Mouse (Mus musculus) ES-CJ7 (cell line): ENCODE results near the gene Tmc2.

Experiments
- DNase-seq: peaks from one replicate; pipeline ENCODE4 v3.0.0; 2011; ENCODE audit warnings: low read depth, low spot score

Tmc2 gene

GRCm38 (mm10) chr2:130248226-130248625 lies 53.2 kb downstream of the Tmc2 start:
- DNase-seq = no peak

DNA sequence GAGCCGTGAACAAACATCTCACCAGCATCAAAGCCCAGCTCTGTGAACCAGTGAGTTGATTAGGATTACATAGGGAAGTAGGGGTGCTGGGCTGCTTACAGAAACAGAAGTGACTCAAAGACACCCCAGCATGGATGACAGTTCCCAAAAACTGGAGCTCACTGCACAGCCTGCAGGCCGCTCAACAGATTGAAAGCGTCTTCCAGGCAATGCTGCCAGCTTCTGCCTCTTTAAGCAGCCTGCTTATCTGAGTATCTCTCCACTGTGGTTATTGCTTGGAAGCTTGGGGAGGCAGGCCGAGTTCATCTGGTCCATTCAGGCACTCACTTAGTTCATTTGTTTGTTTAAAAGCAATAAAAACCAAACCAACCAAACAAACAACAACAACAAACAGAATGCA lies 61.8 kb downstream of the Tmc2 start:
- no peak for DNase-seq

DNA sequence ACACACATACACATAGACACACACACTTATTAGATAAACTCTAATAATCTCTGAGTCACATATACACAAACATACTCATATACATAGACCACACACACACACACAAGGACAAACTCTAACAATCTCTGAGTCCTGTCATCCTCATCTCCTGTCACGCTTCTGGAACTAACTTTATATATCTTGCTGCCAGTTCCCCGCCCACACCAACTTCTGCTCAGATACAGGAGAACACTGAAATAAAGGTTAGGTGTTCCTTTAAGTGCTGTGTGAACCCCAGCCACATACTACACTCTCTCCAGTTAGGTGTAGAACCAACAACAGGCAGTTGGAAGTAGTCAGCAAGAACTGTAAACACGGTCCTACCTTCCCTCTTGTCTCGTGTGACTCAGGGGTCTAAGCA lies 65.8 kb downstream of the Tmc2 start:
- no peak for DNase-seq

- no peak for DNase-seq
Observed at GRCm38 (mm10) chr2:130261914-130262313, 66.9 kb downstream of the Tmc2 start.

DNA sequence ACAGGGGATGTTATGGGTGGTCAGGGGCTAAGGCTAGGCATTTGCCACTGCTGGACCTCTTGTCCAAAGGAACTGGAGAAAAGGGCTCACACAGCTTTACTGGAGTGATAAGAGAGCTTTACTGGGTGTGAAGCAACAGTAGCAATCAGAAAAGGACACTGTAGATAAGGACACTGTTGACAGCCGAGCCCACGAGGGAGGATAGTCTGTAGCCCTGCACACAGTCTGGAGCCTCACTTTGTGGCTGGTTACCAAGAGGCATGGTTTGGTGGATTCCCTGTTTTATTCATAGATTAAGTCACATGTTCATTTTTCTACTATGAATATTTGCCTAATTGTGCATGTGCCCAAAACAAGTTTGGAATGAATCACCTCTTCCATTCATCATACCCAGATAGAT lies 67.4 kb downstream of the Tmc2 start:
- no peak for DNase-seq

DNA sequence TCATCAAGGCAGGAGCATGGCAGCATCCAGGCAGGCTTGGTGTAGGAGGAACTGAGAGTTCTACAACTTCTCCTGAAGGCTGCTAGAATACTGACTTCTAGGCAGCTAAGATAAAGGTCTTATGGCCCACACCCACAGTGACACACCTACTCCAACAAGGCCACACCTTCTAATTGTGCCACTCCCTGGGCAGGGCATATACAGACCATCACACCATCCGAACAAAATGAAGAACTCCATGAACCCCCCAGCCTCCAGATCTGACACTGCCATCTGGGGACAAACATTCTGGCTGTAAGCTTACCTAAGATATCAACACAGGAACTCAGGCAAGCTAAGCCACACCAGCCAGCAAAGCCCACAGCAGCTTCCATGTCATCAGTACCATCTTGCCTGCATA lies 70.5 kb downstream of the Tmc2 start:
- DNase-seq = no peak

DNA sequence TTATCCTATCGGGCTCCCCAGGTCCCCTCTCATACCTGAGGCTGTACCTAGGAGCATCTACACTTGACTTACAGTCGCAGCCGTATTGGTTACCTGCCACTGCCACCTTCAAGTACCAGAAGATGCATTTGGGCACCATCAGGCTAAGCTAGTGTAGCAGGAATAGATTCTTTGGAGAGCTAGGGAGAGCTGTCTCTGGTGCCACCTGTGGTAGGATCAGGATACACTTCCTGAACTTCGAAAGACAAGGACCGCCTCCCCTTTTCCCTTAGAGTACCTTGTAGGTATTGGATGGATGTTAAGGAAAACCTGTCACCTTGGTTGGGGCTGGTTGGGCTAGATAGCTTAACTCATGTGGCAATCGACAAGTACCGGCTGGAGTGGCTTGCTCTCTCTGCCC lies 73.1 kb downstream of the Tmc2 start:
- DNase-seq = peak; percentile 55

- no peak for DNase-seq
Observed at GRCm38 (mm10) chr2:130273732-130274131, 78.7 kb downstream of the Tmc2 start.

- peak; percentile 97 for DNase-seq
Observed at GRCm38 (mm10) chr2:130274149-130274861, 79.3 kb downstream of the Tmc2 start, which contains the start of gene Nop56. Gene Nop56 (plus strand): TSS chr2:130274430.

- DNase-seq = no peak
Observed at GRCm38 (mm10) chr2:130274862-130275261, 79.9 kb downstream of the Tmc2 start.

GRCm38 (mm10) chr2:130275649-130276048 lies 80.7 kb downstream of the Tmc2 start:
- DNase-seq = peak; percentile 89

DNA sequence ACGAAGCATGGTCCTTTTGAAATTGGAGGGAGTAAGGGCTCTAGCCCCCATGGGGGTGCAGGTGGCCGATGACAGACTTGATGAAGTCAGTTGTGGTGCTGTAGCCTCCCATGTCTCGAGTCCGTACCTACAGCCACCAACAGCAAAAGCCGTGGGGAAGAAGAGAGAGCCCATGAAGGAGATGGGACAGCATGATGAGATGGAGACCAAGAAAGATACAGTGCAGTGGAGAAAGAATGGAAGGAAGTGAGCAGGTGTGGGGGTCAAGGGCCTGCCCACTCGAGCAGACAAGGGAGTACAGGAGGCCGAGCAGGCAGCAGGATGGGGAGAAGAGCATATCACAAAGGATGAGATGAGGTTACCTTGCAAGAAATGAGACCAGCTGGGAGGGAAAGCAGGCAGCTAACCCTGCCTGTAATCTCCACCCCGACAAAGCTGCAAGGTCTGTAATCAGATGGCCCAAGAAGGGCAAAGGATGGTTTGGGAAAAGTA lies 84.7 kb downstream of the Tmc2 start:
- DNase-seq = peak; percentile 56

DNA sequence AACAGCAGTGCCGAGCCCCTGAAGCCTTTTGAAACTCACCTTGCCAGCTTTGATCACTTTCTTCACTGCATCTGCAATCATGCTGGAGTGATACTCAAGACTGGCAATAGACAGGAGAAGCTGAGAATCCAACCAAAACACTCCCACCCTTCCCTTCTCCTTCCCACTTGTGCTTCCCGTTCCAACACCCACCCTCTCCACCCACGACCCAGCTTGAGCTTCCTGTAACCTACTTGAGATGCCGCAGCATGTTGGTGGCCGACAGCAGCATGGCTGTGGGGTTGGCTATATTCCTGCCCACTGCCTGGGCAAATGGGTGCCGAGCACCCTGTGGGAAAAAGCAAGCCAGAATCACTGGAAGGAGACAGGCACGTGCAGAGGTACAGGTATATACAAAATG lies 85.2 kb downstream of the Tmc2 start:
- DNase-seq = no peak

DNA sequence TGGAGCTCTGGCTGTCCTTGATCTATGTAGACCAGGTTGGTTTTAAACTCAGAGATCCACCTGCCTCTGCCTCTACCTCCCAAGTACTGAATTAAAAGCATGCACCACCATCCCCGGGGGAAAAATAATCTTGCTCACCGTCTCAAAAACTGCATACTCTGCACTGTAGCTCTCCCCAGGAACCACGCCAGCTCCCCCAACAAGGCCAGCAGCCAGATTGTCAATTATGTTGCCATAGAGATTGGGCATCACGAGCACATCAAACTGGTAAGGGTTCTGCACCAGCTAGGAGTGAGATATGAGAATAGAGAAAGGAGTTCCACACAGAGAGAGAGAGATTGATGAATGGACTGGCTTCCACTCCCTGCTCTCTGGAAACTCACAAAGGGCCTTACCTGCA lies 85.8 kb downstream of the Tmc2 start:
- DNase-seq = no peak

GRCm38 (mm10) chr2:130283854-130284654 lies 89.1 kb downstream of the Tmc2 start, which contains the start of gene Idh3b:
Gene Idh3b (minus strand): TSS chr2:130284547.
- peak; percentile 84 for DNase-seq

DNA sequence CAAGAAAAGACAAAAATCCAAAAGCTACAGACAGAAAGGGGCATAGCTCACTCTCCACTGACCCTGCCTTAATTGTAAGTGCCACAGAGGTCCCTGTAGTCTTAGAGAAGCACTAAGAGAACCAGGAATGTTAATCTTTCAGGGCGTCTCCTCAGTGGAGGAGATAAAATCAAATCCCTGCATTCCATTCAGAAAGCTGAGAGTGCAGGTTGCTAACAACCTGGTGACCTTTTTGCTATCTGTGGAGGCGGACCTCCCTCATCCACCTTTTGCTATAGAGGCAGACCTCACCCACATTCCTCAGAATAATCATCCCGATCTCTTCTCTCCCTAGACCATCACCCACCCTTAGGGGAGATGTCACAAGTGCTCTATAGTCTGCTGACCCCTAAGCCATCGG lies 94.1 kb downstream of the Tmc2 start:
- peak; percentile 69 for DNase-seq

GRCm38 (mm10) chr2:130291434-130291833 lies 96.4 kb downstream of the Tmc2 start:
- peak; percentile 90 for DNase-seq

- DNase-seq = no peak
Observed at GRCm38 (mm10) chr2:130293009-130293408, 98.0 kb downstream of the Tmc2 start.

DNA sequence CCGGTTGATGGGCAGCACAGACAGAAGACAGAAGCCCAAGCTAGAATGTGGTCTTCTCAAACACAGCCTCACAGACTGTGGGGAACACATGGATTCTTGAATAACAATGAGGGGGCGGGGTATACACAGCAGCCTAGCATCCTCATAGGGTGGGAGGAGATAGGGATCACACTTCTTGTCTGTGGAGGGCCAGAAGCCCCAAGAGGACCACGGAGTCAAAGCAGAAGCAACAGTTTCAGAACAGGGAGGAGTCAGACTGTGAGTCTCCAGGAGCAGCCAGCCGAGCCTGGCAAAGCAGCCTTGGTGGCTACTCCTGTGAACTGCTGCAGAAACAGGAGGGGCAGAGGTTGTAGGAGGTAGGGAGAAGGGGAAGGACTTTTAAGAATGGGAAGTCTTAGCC lies 98.5 kb downstream of the Tmc2 start:
- DNase-seq = peak; percentile 57

- no peak for DNase-seq
Observed at GRCm38 (mm10) chr2:130294218-130294935, 99.4 kb downstream of the Tmc2 start.

DNA sequence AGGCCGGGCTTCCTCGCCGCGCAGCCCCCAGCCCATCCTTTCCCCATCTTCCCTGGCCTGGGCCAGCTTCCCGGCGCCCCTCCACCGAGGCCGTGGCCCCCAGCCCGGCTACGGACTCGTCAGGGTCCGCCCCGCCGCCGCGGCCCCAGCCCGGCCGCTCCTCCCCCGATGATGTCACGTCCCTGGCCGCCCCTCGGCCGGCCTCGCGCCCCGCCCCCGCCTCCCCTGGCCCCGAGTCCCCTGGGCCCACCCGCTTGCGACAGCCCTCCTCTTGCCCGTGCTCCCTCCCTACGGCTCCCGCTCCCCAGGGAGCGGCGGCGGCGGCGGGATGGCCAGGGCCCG lies 99.9 kb downstream of the Tmc2 start, which contains the start of gene Ebf4:
Gene Ebf4, plus strand, starts transcription at position 234 of the 342 bp plus-strand sequence.
- DNase-seq = peak; percentile 41
